Mouse (Mus musculus): Measurements from ENCODE around the gene Sgms2. TPM values are rescaled to one million over a fixed set of nuclear protein-coding genes. Genes with fewer than 3 reads are reported as not detected.

Sgms2 gene
- polyA plus RNA-seq, 1 experiment = 4.2 TPM

GRCm38 (mm10) chr3:131327189-131327588 is 164.0 kb downstream of the Sgms2 start:
- Histone ChIP-seq H3ac (ENCODE audit: control insufficient read depth, insufficient read length) (no peak overlapping the region), H3K27me3 (ENCODE audit: control insufficient read depth, insufficient read depth, insufficient read length) (no peaks in the 10 kb centered on the region), H3K4me2 (ENCODE audit: low read depth) (no peak overlapping the region), H3K4me3 (no peak overlapping the region), H3K79me2 (ENCODE audit: control insufficient read depth, insufficient read depth) (no peaks in the 10 kb centered on the region), H3K36me3 (ENCODE audit: control insufficient read depth, insufficient read depth) (no peaks in the 10 kb centered on the region)
- TF ChIP-seq POLR2A (IDR thresholded peaks at IDR 0.05; ENCODE audit: insufficient read length, low read depth) = no peak
- no peak for TF ChIP-seq MAX (IDR thresholded peaks at IDR 0.05; ENCODE audit: low read depth)

GRCm38 (mm10) chr3:131326637-131327036 is 164.6 kb downstream of the Sgms2 start:
- Histone ChIP-seq H3K79me2 (ENCODE audit: control insufficient read depth, insufficient read depth) (no peaks in the 10 kb centered on the region), H3K4me2 (ENCODE audit: low read depth) (no peak overlapping the region), H3K27me3 (ENCODE audit: control insufficient read depth, insufficient read depth, insufficient read length) (no peaks in the 10 kb centered on the region), H3K4me3 (no peak overlapping the region), H3ac (ENCODE audit: control insufficient read depth, insufficient read length) (no peak overlapping the region), H3K36me3 (ENCODE audit: control insufficient read depth, insufficient read depth) (no peaks in the 10 kb centered on the region)
- TF ChIP-seq REST (IDR thresholded peaks at IDR 0.05; ENCODE audit: insufficient read depth, insufficient read length) (no peak), USF1 (IDR thresholded peaks at IDR 0.05; ENCODE audit: low read depth) (no peak)

GRCm38 (mm10) chr3:131322081-131322815 is 169.0 kb downstream of the Sgms2 start:
- no peaks in the 10 kb centered on the region for H3K79me2 ChIP-seq (ENCODE audit: control insufficient read depth, insufficient read depth)
- H3K4me2 ChIP-seq (ENCODE audit: low read depth) = no peak overlapping the region
- H3ac ChIP-seq (ENCODE audit: control insufficient read depth, insufficient read length) = no peak overlapping the region
- H3K4me3 ChIP-seq = no peak overlapping the region
- H3K36me3 ChIP-seq (ENCODE audit: control insufficient read depth, insufficient read depth) = no peaks in the 10 kb centered on the region
- H3K27me3 ChIP-seq (ENCODE audit: control insufficient read depth, insufficient read depth, insufficient read length) = no peaks in the 10 kb centered on the region
- TF ChIP-seq MYOG (IDR thresholded peaks at IDR 0.05; ENCODE audit: control insufficient read depth in 1 of 3, insufficient read depth in 1 of 3, insufficient read length in 2 of 3, low read depth in 2 of 3) (no peak), MAX (IDR thresholded peaks at IDR 0.05; ENCODE audit: low read depth) (no peak), TCF12 (IDR thresholded peaks at IDR 0.05; ENCODE audit: insufficient read depth, poor library complexity, severe bottlenecking) (no peak), CEBPB (IDR thresholded peaks at IDR 0.05; ENCODE audit: insufficient read depth, poor library complexity, severe bottlenecking) (no peak)

GRCm38 (mm10) chr3:131320184-131320583 is 171.0 kb downstream of the Sgms2 start:
- Histone ChIP-seq H3ac (ENCODE audit: control insufficient read depth, insufficient read length) (no peak overlapping the region), H3K36me3 (ENCODE audit: control insufficient read depth, insufficient read depth) (no peaks in the 10 kb centered on the region), H3K4me2 (ENCODE audit: low read depth) (no peak overlapping the region), H3K27me3 (ENCODE audit: control insufficient read depth, insufficient read depth, insufficient read length) (no peaks in the 10 kb centered on the region), H3K79me2 (ENCODE audit: control insufficient read depth, insufficient read depth) (no peaks in the 10 kb centered on the region), H3K4me3 (no peak overlapping the region)
- TF ChIP-seq MAX (IDR thresholded peaks at IDR 0.05; ENCODE audit: low read depth) (no peak), POLR2AphosphoS2 (IDR thresholded peaks at IDR 0.05; ENCODE audit: insufficient read length, low read depth) (no peak), USF1 (IDR thresholded peaks at IDR 0.05; ENCODE audit: low read depth) (no peak), MYOD1 (IDR thresholded peaks at IDR 0.05; ENCODE audit: control insufficient read depth in 1 of 3, insufficient read length in 2 of 3, low read depth in 2 of 3) (no peak), E2F4 (IDR thresholded peaks at IDR 0.05; ENCODE audit: insufficient read depth) (no peak), POLR2A (IDR thresholded peaks at IDR 0.05; ENCODE audit: insufficient read length, low read depth) (no peak), REST (IDR thresholded peaks at IDR 0.05; ENCODE audit: insufficient read depth, insufficient read length) (no peak), MYOG (IDR thresholded peaks at IDR 0.05; ENCODE audit: control insufficient read depth in 1 of 3, insufficient read depth in 1 of 3, insufficient read length in 2 of 3, low read depth in 2 of 3) (no peak), TCF12 (IDR thresholded peaks at IDR 0.05; ENCODE audit: insufficient read depth, poor library complexity, severe bottlenecking) (no peak)

- Histone ChIP-seq H3K4me3 (no peak overlapping the region), H3K36me3 (ENCODE audit: control insufficient read depth, insufficient read depth) (no peaks in the 10 kb centered on the region), H3ac (ENCODE audit: control insufficient read depth, insufficient read length) (no peak overlapping the region), H3K79me2 (ENCODE audit: control insufficient read depth, insufficient read depth) (no peaks in the 10 kb centered on the region), H3K4me2 (ENCODE audit: low read depth) (peak overlapping the region; percentile 43), H3K27me3 (ENCODE audit: control insufficient read depth, insufficient read depth, insufficient read length) (no peaks in the 10 kb centered on the region)
- no peak for TF ChIP-seq MAX (IDR thresholded peaks at IDR 0.05; ENCODE audit: low read depth)
- no peak for TF ChIP-seq MYOD1 (IDR thresholded peaks at IDR 0.05; ENCODE audit: control insufficient read depth in 1 of 3, insufficient read length in 2 of 3, low read depth in 2 of 3)
- TF ChIP-seq REST (IDR thresholded peaks at IDR 0.05; ENCODE audit: insufficient read depth, insufficient read length) = no peak
- no peak for TF ChIP-seq SRF (IDR thresholded peaks at IDR 0.05; ENCODE audit: control insufficient read depth, insufficient read length, low read depth)
- TF ChIP-seq USF1 (IDR thresholded peaks at IDR 0.05; ENCODE audit: low read depth) = no peak
- TF ChIP-seq CEBPB (IDR thresholded peaks at IDR 0.05; ENCODE audit: insufficient read depth, poor library complexity, severe bottlenecking) = no peak
- TF ChIP-seq POLR2AphosphoS2 (IDR thresholded peaks at IDR 0.05; ENCODE audit: insufficient read length, low read depth) = no peak
- TF ChIP-seq MYOG (IDR thresholded peaks at IDR 0.05; ENCODE audit: control insufficient read depth in 1 of 3, insufficient read depth in 1 of 3, insufficient read length in 2 of 3, low read depth in 2 of 3) = no peak
- no peak for TF ChIP-seq POLR2A (IDR thresholded peaks at IDR 0.05; ENCODE audit: insufficient read length, low read depth)
- TF ChIP-seq TCF12 (IDR thresholded peaks at IDR 0.05; ENCODE audit: insufficient read depth, poor library complexity, severe bottlenecking) = no peak
- no peak for TF ChIP-seq TCF3 (IDR thresholded peaks at IDR 0.05; ENCODE audit: insufficient read length, low read depth)
- no peak for TF ChIP-seq E2F4 (IDR thresholded peaks at IDR 0.05; ENCODE audit: insufficient read depth)
Measured at GRCm38 (mm10) chr3:131318211-131318610, 173.0 kb downstream of the Sgms2 start.
